ENCODE assay signal across 11 mouse cellular contexts in the genomic region with DNA sequence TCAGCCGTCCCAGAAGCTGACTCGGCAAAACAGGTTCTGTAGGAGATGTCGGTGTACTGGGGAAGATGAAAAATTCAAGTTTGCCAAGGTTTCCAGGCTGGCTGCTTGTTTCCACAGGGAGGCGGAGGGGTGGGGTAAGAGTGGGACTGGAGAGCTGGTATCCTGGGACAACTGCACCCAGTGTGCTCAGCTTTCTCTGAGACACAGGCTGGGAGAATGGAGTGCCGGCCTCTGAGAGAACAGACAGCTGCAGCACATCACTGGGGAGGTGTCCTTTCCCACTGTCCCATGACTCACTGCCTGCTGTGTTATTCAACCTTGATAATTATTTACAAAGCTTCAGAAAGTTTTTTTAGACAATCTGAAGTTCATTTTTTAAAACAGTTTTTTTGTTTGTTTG.
DNase-seq lines count a peak whose midpoint lies in the region; ATAC-seq lines count a peak whose summit lies in the region.
"Had no signal": no experiment of that assay in that cellular context is flagged by ENCODE, and none has a peak within 500 bp of the region (broad histone marks: within the 10 kb centered on the region; RNA-seq: fewer than 3 reads in every experiment).

No protein-coding gene starts in this region.

- 37% methylated on average over 5 of the region's 5 CpGs for WGBS in lung, embryonic 16.5 days

- H3K27ac ChIP-seq in lung, embryonic 16.5 days (ENCODE audit: low read length) = no peak overlapping the region
- H3K27ac ChIP-seq: heart, embryonic 13.5 days had no signal

- no peak overlapping the region for H3K4me3 ChIP-seq in lung, embryonic 16.5 days (ENCODE audit: low read length)
- H3K4me3 ChIP-seq: heart, embryonic 13.5 days; megakaryocyte, embryonic 14.5 days had no signal

- H3K9ac ChIP-seq in lung, embryonic 16.5 days (ENCODE audit: low read length) = no peak overlapping the region
- H3K9ac ChIP-seq: heart, embryonic 13.5 days had no signal

- intact Hi-C loops in heart, postnatal 36 days (cut with DNase I) = no loop called here

- no peaks in the 10 kb centered on the region for H3K9me3 ChIP-seq in lung, embryonic 16.5 days (ENCODE audit: control insufficient read depth, low read length)
- H3K9me3 ChIP-seq: heart, embryonic 13.5 days had no signal

- no peaks in the 10 kb centered on the region for H3K4me1 ChIP-seq in lung, embryonic 16.5 days (replicated peaks; ENCODE audit: control insufficient read depth, insufficient read depth, low read length)
- H3K4me1 ChIP-seq: heart, embryonic 13.5 days; megakaryocyte, embryonic 14.5 days had no signal

- no peaks in the 10 kb centered on the region for H3K36me3 ChIP-seq in lung, embryonic 16.5 days (ENCODE audit: control insufficient read depth, insufficient read depth, low read length)
- H3K36me3 ChIP-seq: heart, embryonic 13.5 days had no signal

- no peak for DNase-seq in lung, postnatal 25 days (ENCODE audit: low spot score)
- DNase-seq in adrenal gland, postnatal 25 days = peak; percentile 32
- peak; percentile 10 to 22 for DNase-seq in heart, postnatal 36 days
- peak; percentile 20 to 58 for DNase-seq in kidney, postnatal 25 days
- no peak for DNase-seq in cerebellum, adult 9-10 months
- no peak for DNase-seq in layer of hippocampus, adult 9-10 months (ENCODE audit: low spot score)
- DNase-seq: liver had no signal

- no peaks in the 10 kb centered on the region for H3K27me3 ChIP-seq in lung, embryonic 16.5 days (ENCODE audit: control insufficient read depth, insufficient read depth, low read depth, low read length)
- H3K27me3 ChIP-seq: heart, embryonic 13.5 days; megakaryocyte, embryonic 14.5 days had no signal

- no peak overlapping the region for H3K4me2 ChIP-seq in lung, embryonic 16.5 days (ENCODE audit: low read depth, low read length)
- H3K4me2 ChIP-seq: heart, embryonic 13.5 days had no signal

- ATAC-seq in lung, embryonic 16.5 days (ENCODE audit: low read depth) = 0 out of 2 replicates have a peak, but pooled peaks have one; percentile 43
- ATAC-seq: inflammation-experienced regulatory T-cells, adult 6 months had no signal

Comparison
In these comparisons a context has a peak if more than half of its experiments do, and no peak if none do; other contexts are left out.
1. DNase-seq: peak in adrenal gland, postnatal 25 days (single experiment), heart, postnatal 36 days (2 of 2) and kidney, postnatal 25 days (2 of 2); none in lung, postnatal 25 days (single experiment), cerebellum, adult 9-10 months (single experiment) and layer of hippocampus, adult 9-10 months (single experiment).